Mouse (Mus musculus) limb, embryonic 11.5 days (tissue): ENCODE results near the gene Bub3. TPM values are rescaled to one million over a fixed set of nuclear protein-coding genes. Genes with fewer than 3 reads are reported as not detected.

Experiments used
- polyA plus RNA-seq: library from polyadenylated mRNA; unstranded; fragments of >200 nt; fragmentation: Nextera tagmentation; extraction: Ambion mirVana; gene quantifications from 2 replicates; pipeline ENCODE4 v1.2.1, GENCODE M21; 2014

Bub3 gene
- polyA plus RNA-seq, 1 experiment from 2014 or later = 296 TPM

Other genes with a start within 250 kb of the Bub3 start
- gene Cuzd1, start 237.9 kb upstream of the Bub3 start, polyA plus RNA-seq = not detected in 2 replicates
- not detected in 2 replicates for gene Fam24b, start 230.7 kb upstream of the Bub3 start, polyA plus RNA-seq
- gene Fam24a, start 226.4 kb upstream of the Bub3 start, polyA plus RNA-seq = not detected in 2 replicates
- gene 2310057M21Rik, start 197.5 kb upstream of the Bub3 start, polyA plus RNA-seq = 18.6 and 24.3 TPM in 2 replicates
- gene Pstk, start 189.1 kb upstream of the Bub3 start, polyA plus RNA-seq = 69.0 and 69.5 TPM in 2 replicates
- 26.8 and 27.7 TPM in 2 replicates for gene Ikzf5, start 149.7 kb upstream of the Bub3 start, polyA plus RNA-seq
- gene Acadsb, start 149.6 kb upstream of the Bub3 start, polyA plus RNA-seq = 69.8 and 70.8 TPM in 2 replicates
- gene Hmx3, start 17.4 kb upstream of the Bub3 start, polyA plus RNA-seq = not detected in 2 replicates
- not detected in 2 replicates for gene Hmx2, start 11.4 kb upstream of the Bub3 start, polyA plus RNA-seq